Mouse (Mus musculus): ENCODE results near the gene 4930480E11Rik.

The 4930480E11Rik gene

GRCm38 (mm10) chrX:78369343-78369742, at the start of gene 4930480E11Rik:
Gene 4930480E11Rik (plus strand): TSS chrX:78369643.
- WGBS, result 36% methylated on average over 1 of the region's 1 CpGs

GRCm38 (mm10) chrX:78403346-78403745, 33.9 kb downstream of the 4930480E11Rik start:
- WGBS, result 59% methylated on average over 2 of the region's 2 CpGs

Data from cerebral cortex, adult 2 months (tissue).